Mouse (Mus musculus) liver, embryonic 16.5 days (tissue): ENCODE data around the gene Arrdc5. TPM values are rescaled to one million over a fixed set of nuclear protein-coding genes. Genes with fewer than 3 reads are reported as not detected.

Experiments
- ATAC-seq: fragments of 200-750 bp; cut with Nextera tagmentation; 2 replicates; pipeline ENCODE4 v1.8.0; 2017; ENCODE audit warnings: low read depth, mild to moderate bottlenecking, moderate number of reproducible peaks, moderate library complexity
- H3K27ac ChIP-seq: fragments of 300-500 bp; sonication (generic); 2 replicates; pipeline ENCODE4 v1.5.1; 2014; ENCODE audit warnings: mild to moderate bottlenecking, low read length
- H3K27me3 ChIP-seq: fragments of 300-500 bp; sonication (generic); 2 replicates; pipeline ENCODE4 v1.6.1; 2014; ENCODE audit warnings: low read depth, low read length, mixed read lengths; ENCODE audit not compliant: control insufficient read depth, insufficient read depth
- H3K36me3 ChIP-seq: fragments of 300-500 bp; sonication (generic); 2 replicates; pipeline ENCODE4 v1.6.1; 2014; ENCODE audit warnings: mild to moderate bottlenecking; ENCODE audit not compliant: control insufficient read depth, insufficient read depth
- H3K4me1 ChIP-seq: fragments of 300-500 bp; sonication (generic); 2 replicates; pipeline ENCODE4 v1.6.1; 2014; ENCODE audit warnings: low read depth, low read length, mixed read lengths; ENCODE audit not compliant: control insufficient read depth
- H3K4me2 ChIP-seq: fragments of 300-500 bp; sonication (generic); 2 replicates; pipeline ENCODE4 v1.6.1; 2014; ENCODE audit warnings: low read depth, low read length, mixed read lengths
- H3K4me3 ChIP-seq: fragments of 300-500 bp; sonication (generic); 2 replicates; pipeline ENCODE4 v1.5.1; 2014; ENCODE audit warnings: low read depth, mild to moderate bottlenecking, low read length
- H3K9ac ChIP-seq: fragments of 300-500 bp; sonication (generic); 2 replicates; pipeline ENCODE4 v1.6.1; 2014; ENCODE audit warnings: low read depth, low read length
- H3K9me3 ChIP-seq: fragments of 300-500 bp; sonication (generic); replicated peaks from 2 replicates; pipeline ENCODE4 v1.6.1; 2016; ENCODE audit warnings: low read length; ENCODE audit not compliant: control insufficient read depth
- WGBS: fragments of 180-500 bp; shearing (Covaris S2); extraction: QIAGEN DNeasy Blood & Tissue Kit; methylation state at CpG from one replicate; pipeline ENCODE4 v1.1.7; 2014; ENCODE audit not compliant: insufficient replicate concordance; 5-methylcytosine and 5-hydroxymethylcytosine counted together
- polyA plus RNA-seq: library from polyadenylated mRNA; unstranded; fragments of >200 nt; fragmentation: Nextera tagmentation; extraction: Ambion mirVana; gene quantifications from 2 replicates; pipeline ENCODE4 v1.2.1, GENCODE M21; 2015

Arrdc5 gene
- polyA plus RNA-seq, 1 experiment from 2014 or later = not detected

- 3% methylated on average over 20 of the region's 21 CpGs for WGBS
- Histone ChIP-seq H3K9ac (peak within 1 kb of the TSS; percentile 86), H3K4me3 (peak within 1 kb of the TSS; percentile 79), H3K27me3 (no peaks in the 10 kb centered on the region), H3K36me3 (peaks cover 7% of the 10 kb centered on the region), H3K4me2 (peak within 1 kb of the TSS; percentile 88), H3K9me3 (no peaks in the 10 kb centered on the region), H3K27ac (peak within 1 kb of the TSS; percentile 90), H3K4me1 (peaks cover 60% of the 10 kb centered on the region)
- ATAC-seq = peak; percentile 94
Observed at GRCm38 (mm10) chr17:56276643-56277566, 23.2 kb downstream of the Arrdc5 start, which contains the start of gene Ticam1. Gene Ticam1 (minus strand): TSS chr17:56276786.

GRCm38 (mm10) chr17:56275842-56276480, 24.1 kb downstream of the Arrdc5 start:
- Histone ChIP-seq H3K36me3 (peaks cover 7% of the 10 kb centered on the region), H3K9me3 (no peaks in the 10 kb centered on the region), H3K4me2 (peak overlapping the region; percentile 88), H3K4me1 (peaks cover 53% of the 10 kb centered on the region), H3K4me3 (peak overlapping the region; percentile 79), H3K27me3 (no peaks in the 10 kb centered on the region), H3K27ac (peak overlapping the region; percentile 90), H3K9ac (peak overlapping the region; percentile 86)
- peak; percentile 41 for ATAC-seq
- WGBS = 13% methylated on average over 5 of the region's 5 CpGs

- H3K27ac ChIP-seq = peak overlapping the region; percentile 1; the same call in 1 of the 2 replicates
- no peaks in the 10 kb centered on the region for H3K27me3 ChIP-seq
- H3K9ac ChIP-seq = no peak overlapping the region
- ATAC-seq = no peak
- no peaks in the 10 kb centered on the region for H3K9me3 ChIP-seq
- H3K36me3 ChIP-seq = peaks cover 8% of the 10 kb centered on the region
- H3K4me2 ChIP-seq = no peak overlapping the region
- H3K4me3 ChIP-seq = no peak overlapping the region
- peaks cover 55% of the 10 kb centered on the region for H3K4me1 ChIP-seq
- 75% methylated on average over 5 of the region's 5 CpGs for WGBS
Observed at GRCm38 (mm10) chr17:56273986-56274385, 26.1 kb downstream of the Arrdc5 start.

- H3K9me3 ChIP-seq = no peaks in the 10 kb centered on the region
- no peak overlapping the region for H3K4me2 ChIP-seq
- H3K4me3 ChIP-seq = no peak overlapping the region
- no peak overlapping the region for H3K27ac ChIP-seq
- 0 out of 2 replicates have a peak overlapping the region, but pooled peaks have one; percentile 0 for H3K9ac ChIP-seq
- H3K27me3 ChIP-seq = no peaks in the 10 kb centered on the region
- WGBS = 77% methylated on average over 7 of the region's 7 CpGs
- peaks cover 55% of the 10 kb centered on the region for H3K4me1 ChIP-seq
- no peak for ATAC-seq
- H3K36me3 ChIP-seq = peaks cover 8% of the 10 kb centered on the region
Observed at GRCm38 (mm10) chr17:56273482-56273881, 26.6 kb downstream of the Arrdc5 start.

- H3K4me1 ChIP-seq = peaks cover 46% of the 10 kb centered on the region
- no peaks in the 10 kb centered on the region for H3K9me3 ChIP-seq
- ATAC-seq = no peak
- H3K27me3 ChIP-seq = no peaks in the 10 kb centered on the region
- WGBS = 62% methylated on average over 3 of the region's 3 CpGs
- H3K4me2 ChIP-seq = 0 out of 2 replicates have a peak overlapping the region, but pooled peaks have one; percentile 10
- no peak overlapping the region for H3K4me3 ChIP-seq
- H3K27ac ChIP-seq = no peak overlapping the region
- H3K36me3 ChIP-seq = peaks cover 8% of the 10 kb centered on the region
- no peak overlapping the region for H3K9ac ChIP-seq
Observed at GRCm38 (mm10) chr17:56272644-56273043, 27.4 kb downstream of the Arrdc5 start.

- peaks cover 37% of the 10 kb centered on the region for H3K4me1 ChIP-seq
Observed at GRCm38 (mm10) chr17:56271609-56272253, 28.4 kb downstream of the Arrdc5 start.

GRCm38 (mm10) chr17:56269741-56270140, 30.3 kb downstream of the Arrdc5 start:
- no peaks in the 10 kb centered on the region for H3K27me3 ChIP-seq
- no peak overlapping the region for H3K4me3 ChIP-seq
- peaks cover 30% of the 10 kb centered on the region for H3K4me1 ChIP-seq
- peak overlapping the region; percentile 58 for H3K9ac ChIP-seq
- WGBS = 55% methylated on average over 3 of the region's 3 CpGs
- no peaks in the 10 kb centered on the region for H3K9me3 ChIP-seq
- no peak for ATAC-seq
- H3K36me3 ChIP-seq = peaks cover 8% of the 10 kb centered on the region
- H3K4me2 ChIP-seq = peak overlapping the region; percentile 68
- H3K27ac ChIP-seq = peak overlapping the region; percentile 60

More at GRCm38 (mm10) chr17:56271609-56272253, 28.4 kb downstream of the Arrdc5 start:
- H3K4me2 ChIP-seq = no peak overlapping the region
- no peak overlapping the region for H3K9ac ChIP-seq
- no peak overlapping the region for H3K4me3 ChIP-seq
- no peaks in the 10 kb centered on the region for H3K9me3 ChIP-seq
- no peaks in the 10 kb centered on the region for H3K27me3 ChIP-seq
- H3K36me3 ChIP-seq = peaks cover 8% of the 10 kb centered on the region
- H3K27ac ChIP-seq = no peak overlapping the region
- ATAC-seq = no peak
- 77% methylated on average over 12 of the region's 12 CpGs for WGBS

- peak overlapping the region; percentile 68 for H3K4me2 ChIP-seq
- H3K9ac ChIP-seq = peak overlapping the region; percentile 58
- 19% methylated on average over 12 of the region's 12 CpGs for WGBS
- H3K4me3 ChIP-seq = peak overlapping the region; percentile 51
- no peaks in the 10 kb centered on the region for H3K27me3 ChIP-seq
- H3K4me1 ChIP-seq = peaks cover 29% of the 10 kb centered on the region
- peak; percentile 79 for ATAC-seq
- peak overlapping the region; percentile 65 for H3K27ac ChIP-seq
- no peaks in the 10 kb centered on the region for H3K9me3 ChIP-seq
- peaks cover 8% of the 10 kb centered on the region for H3K36me3 ChIP-seq
Observed at GRCm38 (mm10) chr17:56269153-56269630, 30.9 kb downstream of the Arrdc5 start.
